Comparison of ENCODE assay signal across 8 mouse cellular contexts in genomic region chrX:152232781-152233763, GRCm38 (mm10). TPM values are rescaled to one million over a fixed set of nuclear protein-coding genes. Genes with fewer than 3 reads are reported as not detected.
DNase-seq lines count a peak whose midpoint lies in the region; ATAC-seq lines count a peak whose summit lies in the region.

Kdm5c (plus strand) TSS chrX:152233020.

- no peaks in the 10 kb centered on the region for H3K4me1 ChIP-seq in hindbrain, embryonic 11.5 days (replicated peaks; ENCODE audit: control insufficient read depth, insufficient read depth, low read length)

- H3K27me3 ChIP-seq in hindbrain, embryonic 11.5 days (ENCODE audit: control insufficient read depth, insufficient read depth, low read length): no peaks in the 10 kb centered on the region

- peak; percentile 97 for DNase-seq in Muller cell, postnatal 12 days (ENCODE audit: inconsistent ontology term)
- DNase-seq in cerebellum, adult 9-11 months: peak; percentile 97
- DNase-seq in frontal cortex, adult 2 months (ENCODE audit: extremely low spot score in 1 of 2, low spot score in 1 of 2): peak; percentile 90 to 99
- peak; percentile 99 for DNase-seq in hindbrain, embryonic 11.5 days (ENCODE audit: low spot score)
- peak; percentile 82 to 97 for DNase-seq in layer of hippocampus, postnatal 10 days (ENCODE audit: low spot score in 2 of 2)
- DNase-seq in lung, postnatal 10 days: peak; percentile 96
- DNase-seq in ovary, postnatal 36 days (ENCODE audit: low spot score): peak; percentile 97
- DNase-seq in thymus, postnatal 25 days: peak; percentile 88

- peak within 1 kb of the TSS; percentile 71 for H3K4me2 ChIP-seq in hindbrain, embryonic 11.5 days (replicated peaks; ENCODE audit: low read depth, low read length)

- ATAC-seq in hindbrain, embryonic 11.5 days (ENCODE audit: low FRiP score): peak; percentile 98

- H3K27ac ChIP-seq in hindbrain, embryonic 11.5 days (ENCODE audit: low read depth, low read length): peak within 1 kb of the TSS; percentile 65

- no peaks in the 10 kb centered on the region for H3K9me3 ChIP-seq in hindbrain, embryonic 11.5 days (ENCODE audit: control insufficient read depth, low read length)

- H3K36me3 ChIP-seq in hindbrain, embryonic 11.5 days (ENCODE audit: control insufficient read depth, insufficient read depth, low read length): no peaks in the 10 kb centered on the region

- H3K4me3 ChIP-seq in hindbrain, embryonic 11.5 days (ENCODE audit: low read depth, low read length): peak within 1 kb of the TSS; percentile 75

- peak within 1 kb of the TSS; percentile 84 for H3K9ac ChIP-seq in hindbrain, embryonic 11.5 days (ENCODE audit: low read depth, low read length)

- 2% methylated on average over 66 of the region's 69 CpGs for WGBS in hindbrain, embryonic 11.5 days

RNA-seq across cellular contexts. Expression of gene Kdm5c, which starts in this region (rescaled TPM):
- 25.7 and 36.9 TPM in 2 replicates for polyA plus RNA-seq in frontal cortex, adult 2 months (2012; rRNA removed)
- 29.6 and 44.4 TPM in 2 replicates for polyA plus RNA-seq in hindbrain, embryonic 11.5 days (2014; fragmentation: Nextera tagmentation; extraction: Ambion mirVana)
- total RNA-seq in layer of hippocampus, postnatal 10 days (2021): 10 to 100 TPM; 55.2 to 73.3 TPM

Comparison
In these comparisons a context has a peak if more than half of its experiments do, and no peak if none do; other contexts are left out.
1. Peak in every context shown above with its lines: DNase-seq, ATAC-seq, H3K4me3 ChIP-seq and H3K27ac ChIP-seq.